ENCODE assay signal across 8 mouse cellular contexts in genomic region chr2:178287285-178287684, GRCm38 (mm10).
DNase-seq lines count a peak whose midpoint lies in the region; ATAC-seq lines count a peak whose summit lies in the region.

No protein-coding gene starts in this region.

- 81% methylated on average over 5 of the region's 5 CpGs for WGBS in forebrain, embryonic 11.5 days
- WGBS in forebrain, embryonic 16.5 days = 77% methylated on average over 5 of the region's 5 CpGs

- no peaks in the 10 kb centered on the region for H3K9me3 ChIP-seq in forebrain, embryonic 11.5 days (ENCODE audit: control insufficient read depth, low read length)
- no peaks in the 10 kb centered on the region for H3K9me3 ChIP-seq in forebrain, embryonic 16.5 days (ENCODE audit: control insufficient read depth, low read length)

- DNase-seq in forebrain, embryonic 11.5 days (ENCODE audit: low spot score) = peak; percentile 66
- DNase-seq in left cerebral cortex, adult 18-20 months (ENCODE audit: low spot score in 2 of 2) = peak; percentile 68 to 86
- DNase-seq in left cerebral cortex, adult 11 months (ENCODE audit: low spot score) = no peak
- DNase-seq in R1 (ENCODE audit: low read depth, low spot score) = peak; percentile 18
- DNase-seq in left cerebral cortex, postnatal 14 days (ENCODE audit: low spot score in 2 of 2) = peak; percentile 79 to 80
- DNase-seq in testis, postnatal 10 days (ENCODE audit: low spot score) = peak; percentile 56
- no peak for DNase-seq in spleen, postnatal 14 days (ENCODE audit: low spot score in 2 of 2)

- H3K27ac ChIP-seq in forebrain, embryonic 11.5 days (ENCODE audit: low read depth, low read length) = no peak overlapping the region
- H3K27ac ChIP-seq in forebrain, embryonic 16.5 days (ENCODE audit: low read length) = no peak overlapping the region

- H3K4me3 ChIP-seq in forebrain, embryonic 11.5 days (ENCODE audit: low read depth, low read length) = no peak overlapping the region
- H3K4me3 ChIP-seq in forebrain, embryonic 16.5 days (replicated peaks; ENCODE audit: low read length) = no peak overlapping the region

- H3K27me3 ChIP-seq in forebrain, embryonic 11.5 days (ENCODE audit: control insufficient read depth, insufficient read depth, low read length) = no peaks in the 10 kb centered on the region
- H3K27me3 ChIP-seq in forebrain, embryonic 16.5 days (replicated peaks; ENCODE audit: control insufficient read depth, insufficient read depth, low read length) = no peaks in the 10 kb centered on the region

- H3K4me1 ChIP-seq in forebrain, embryonic 11.5 days (replicated peaks; ENCODE audit: control insufficient read depth, insufficient read depth, low read length) = no peaks in the 10 kb centered on the region
- H3K4me1 ChIP-seq in forebrain, embryonic 16.5 days (replicated peaks; ENCODE audit: control insufficient read depth, insufficient read depth, low read length) = no peaks in the 10 kb centered on the region

- intact Hi-C loops in left cerebral cortex, postnatal 14 days (cut with DNase I) = loop anchor here (1.0 kb wide), 1 partner anchor 51 kb away; no protein-coding TSS in a partner anchor

- no peaks in the 10 kb centered on the region for H3K36me3 ChIP-seq in forebrain, embryonic 11.5 days (ENCODE audit: control insufficient read depth, insufficient read depth, low read length)
- peaks cover 3% of the 10 kb centered on the region; the same call in 1 of the 2 replicates for H3K36me3 ChIP-seq in forebrain, embryonic 16.5 days (ENCODE audit: control insufficient read depth, insufficient read depth)

- ATAC-seq in forebrain, embryonic 11.5 days (replicated peaks; ENCODE audit: low FRiP score) = no peak
- ATAC-seq in forebrain, embryonic 16.5 days = no peak

- no peak overlapping the region for H3K9ac ChIP-seq in forebrain, embryonic 11.5 days (ENCODE audit: low read length)
- no peak overlapping the region for H3K9ac ChIP-seq in forebrain, embryonic 16.5 days (replicated peaks; ENCODE audit: low read depth, low read length)

- no peak overlapping the region for H3K4me2 ChIP-seq in forebrain, embryonic 11.5 days (ENCODE audit: low read depth, low read length, severe bottlenecking)
- H3K4me2 ChIP-seq in forebrain, embryonic 16.5 days (ENCODE audit: low read length) = no peak overlapping the region

Comparison
In these comparisons a context has a peak if more than half of its experiments do, and no peak if none do; other contexts are left out.
1. DNase-seq: peak in forebrain, embryonic 11.5 days (single experiment), left cerebral cortex, adult 18-20 months (2 of 2), R1 (single experiment), left cerebral cortex, postnatal 14 days (2 of 2) and testis, postnatal 10 days (single experiment); none in left cerebral cortex, adult 11 months (single experiment) and spleen, postnatal 14 days (0 of 2).